Mouse (Mus musculus): Measurements from ENCODE around the gene Zfp78. TPM values are rescaled to one million over a fixed set of nuclear protein-coding genes. Genes with fewer than 3 reads are reported as not detected.

Zfp78 gene
- polyA plus RNA-seq, 1 experiment from 2014 or later: 1.6 TPM

DNA sequence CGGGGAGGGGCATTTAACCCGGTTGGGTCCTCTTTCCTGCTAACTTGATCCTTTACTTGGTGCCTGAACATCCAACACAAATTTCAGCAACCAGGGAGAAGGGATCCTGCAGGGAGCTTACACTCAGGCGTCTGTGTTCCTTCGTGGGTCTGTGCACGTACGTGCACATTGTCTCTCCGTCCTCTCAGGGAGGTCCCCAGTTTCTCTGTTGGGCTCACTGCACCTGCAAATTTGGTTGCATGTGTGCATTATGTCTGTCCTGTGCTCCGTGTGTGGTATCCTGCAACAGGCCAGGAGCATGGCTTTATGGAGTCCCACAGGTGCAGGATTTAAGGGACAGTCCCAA lies 52.3 kb downstream of the Zfp78 start:
- WGBS: 26% methylated on average over 8 of the region's 8 CpGs
- no peak for ATAC-seq
- H3K9ac ChIP-seq (ENCODE audit: low read depth, low read length): no peak overlapping the region
- H3K4me2 ChIP-seq (ENCODE audit: low read depth, low read length): no peak overlapping the region
- H3K27me3 ChIP-seq (replicated peaks; ENCODE audit: control insufficient read depth, insufficient read depth, low read length): no peaks in the 10 kb centered on the region
- H3K27ac ChIP-seq (ENCODE audit: low read length): no peak overlapping the region
- H3K36me3 ChIP-seq (ENCODE audit: control insufficient read depth, insufficient read depth, low read length): no peaks in the 10 kb centered on the region
- H3K9me3 ChIP-seq (ENCODE audit: control insufficient read depth, low read length): no peaks in the 10 kb centered on the region
- H3K4me3 ChIP-seq (ENCODE audit: low read length): no peak overlapping the region
- H3K4me1 ChIP-seq (ENCODE audit: control insufficient read depth, insufficient read depth, low read length): no peaks in the 10 kb centered on the region

DNA sequence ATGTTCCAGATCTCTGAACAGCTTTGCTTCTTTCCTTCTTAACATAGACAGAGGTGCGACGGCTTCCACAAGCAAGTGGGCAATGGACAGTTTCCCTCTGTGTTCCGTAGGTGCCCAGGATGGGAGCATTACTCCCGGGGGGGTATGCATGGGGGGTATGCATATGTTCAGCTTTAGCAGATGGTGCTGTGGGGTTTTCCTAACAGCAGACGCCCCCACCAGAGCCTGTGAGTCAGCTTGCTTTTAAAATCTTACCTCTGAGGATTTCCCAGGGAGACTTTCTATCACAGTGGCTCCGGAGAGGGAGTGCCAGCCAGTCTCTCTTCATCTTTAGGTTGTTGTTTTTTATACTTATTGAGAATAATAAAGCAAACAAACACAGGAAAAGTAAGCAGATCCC lies 56.8 kb downstream of the Zfp78 start:
- WGBS: 71% methylated on average over 6 of the region's 6 CpGs
- no peak overlapping the region for H3K4me2 ChIP-seq (ENCODE audit: low read depth, low read length)
- H3K4me1 ChIP-seq (ENCODE audit: control insufficient read depth, insufficient read depth, low read length): no peaks in the 10 kb centered on the region
- no peaks in the 10 kb centered on the region for H3K9me3 ChIP-seq (ENCODE audit: control insufficient read depth, low read length)
- no peaks in the 10 kb centered on the region for H3K36me3 ChIP-seq (ENCODE audit: control insufficient read depth, insufficient read depth, low read length)
- H3K27ac ChIP-seq (ENCODE audit: low read length): no peak overlapping the region
- H3K27me3 ChIP-seq (replicated peaks; ENCODE audit: control insufficient read depth, insufficient read depth, low read length): no peaks in the 10 kb centered on the region
- no peak overlapping the region for H3K9ac ChIP-seq (ENCODE audit: low read depth, low read length)
- no peak for ATAC-seq
- H3K4me3 ChIP-seq (ENCODE audit: low read length): no peak overlapping the region

DNA sequence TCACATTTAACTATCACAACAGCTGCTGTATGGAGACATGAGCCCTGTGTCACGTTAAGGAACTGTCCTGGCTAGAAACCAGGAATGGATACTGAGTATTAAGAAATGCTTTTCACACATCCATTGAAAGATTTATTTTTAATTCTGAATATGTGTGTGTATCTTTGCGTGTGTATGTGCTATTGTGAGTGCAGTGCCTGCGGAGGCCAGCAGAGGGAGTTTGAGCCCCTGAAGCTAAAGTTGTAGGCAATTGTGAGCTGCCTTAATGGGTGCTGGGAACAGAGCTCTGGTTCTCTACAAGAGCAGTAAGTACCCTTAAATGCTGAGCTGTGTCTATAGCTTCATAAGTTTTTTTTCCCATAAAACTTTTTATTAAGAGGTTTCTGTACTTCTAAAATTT lies 66.3 kb downstream of the Zfp78 start:
- Histone ChIP-seq H3K27me3 (replicated peaks; ENCODE audit: control insufficient read depth, insufficient read depth, low read length) (no peaks in the 10 kb centered on the region), H3K36me3 (ENCODE audit: control insufficient read depth, insufficient read depth, low read length) (no peaks in the 10 kb centered on the region), H3K4me2 (ENCODE audit: low read depth, low read length) (no peak overlapping the region), H3K9me3 (ENCODE audit: control insufficient read depth, low read length) (peaks cover 2% of the 10 kb centered on the region; the same call in 1 of the 2 replicates), H3K4me1 (ENCODE audit: control insufficient read depth, insufficient read depth, low read length) (no peaks in the 10 kb centered on the region), H3K9ac (ENCODE audit: low read depth, low read length) (no peak overlapping the region), H3K27ac (ENCODE audit: low read length) (no peak overlapping the region), H3K4me3 (ENCODE audit: low read length) (no peak overlapping the region)
- 83% methylated on average over 3 of the region's 3 CpGs for WGBS
- no peak for ATAC-seq

DNA sequence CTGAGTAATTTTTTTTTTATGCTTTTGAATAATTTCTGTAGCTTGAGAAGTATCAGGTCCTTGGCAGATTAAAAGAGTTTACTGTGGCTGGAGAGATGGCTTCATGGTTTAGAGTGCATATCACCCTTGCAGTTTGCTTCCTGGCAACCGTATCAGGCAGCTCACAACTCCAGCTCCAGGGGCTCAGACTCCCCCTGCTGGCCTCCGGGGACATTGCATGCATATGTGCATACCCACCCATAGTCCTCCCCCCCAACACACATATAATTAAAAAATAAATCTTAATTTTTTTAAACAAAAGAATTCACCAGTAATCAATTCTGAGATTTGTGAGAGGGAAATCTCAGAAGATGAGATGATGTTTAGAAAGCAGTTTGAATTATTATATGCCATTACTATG lies 67.3 kb downstream of the Zfp78 start:
- H3K9me3 ChIP-seq (ENCODE audit: control insufficient read depth, low read length): peaks cover 2% of the 10 kb centered on the region; the same call in 1 of the 2 replicates
- H3K9ac ChIP-seq (ENCODE audit: low read depth, low read length): no peak overlapping the region
- WGBS: 32% methylated on average over 2 of the region's 2 CpGs

More for the DNA sequence above, 67.3 kb downstream of the Zfp78 start:
- no peak overlapping the region for H3K4me3 ChIP-seq (ENCODE audit: low read length)
- no peaks in the 10 kb centered on the region for H3K36me3 ChIP-seq (ENCODE audit: control insufficient read depth, insufficient read depth, low read length)
- no peaks in the 10 kb centered on the region for H3K27me3 ChIP-seq (replicated peaks; ENCODE audit: control insufficient read depth, insufficient read depth, low read length)
- no peaks in the 10 kb centered on the region for H3K4me1 ChIP-seq (ENCODE audit: control insufficient read depth, insufficient read depth, low read length)
- no peak overlapping the region for H3K27ac ChIP-seq (ENCODE audit: low read length)
- no peak overlapping the region for H3K4me2 ChIP-seq (ENCODE audit: low read depth, low read length)
- no peak for ATAC-seq

Other genes with a start within 250 kb of the Zfp78 start
- gene Zfp787, start 207.3 kb upstream of the Zfp78 start, polyA plus RNA-seq (2015; fragmentation: Nextera tagmentation; extraction: Ambion mirVana): 20.6 and 20.9 TPM in 2 replicates
- 34.6 and 35.3 TPM in 2 replicates for gene Zfp444, start 191.1 kb upstream of the Zfp78 start, polyA plus RNA-seq (2015; fragmentation: Nextera tagmentation; extraction: Ambion mirVana)
- gene Galp, start 166.2 kb upstream of the Zfp78 start, polyA plus RNA-seq (2015; fragmentation: Nextera tagmentation; extraction: Ambion mirVana): not detected in 2 replicates
- not detected in 2 replicates for gene Zscan5b, start 141.0 kb upstream of the Zfp78 start, polyA plus RNA-seq (2015; fragmentation: Nextera tagmentation; extraction: Ambion mirVana)
- gene Epp13, start 110.6 kb upstream of the Zfp78 start, polyA plus RNA-seq (2015; fragmentation: Nextera tagmentation; extraction: Ambion mirVana): not detected in 2 replicates
- gene Zfp667, start 76.7 kb upstream of the Zfp78 start, polyA plus RNA-seq (2015; fragmentation: Nextera tagmentation; extraction: Ambion mirVana): 5.1 and 5.4 TPM in 2 replicates
- 2.8 and 2.9 TPM in 2 replicates for gene Zfp583, start 32.0 kb upstream of the Zfp78 start, polyA plus RNA-seq (2015; fragmentation: Nextera tagmentation; extraction: Ambion mirVana)
- 0.95 and 1.3 TPM in 2 replicates for gene Gm3854, start 19.5 kb upstream of the Zfp78 start, polyA plus RNA-seq (2015; fragmentation: Nextera tagmentation; extraction: Ambion mirVana)
- gene Zfp28, start 20.0 kb downstream of the Zfp78 start, polyA plus RNA-seq (2015; fragmentation: Nextera tagmentation; extraction: Ambion mirVana): 6.1 and 7.6 TPM in 2 replicates
- 0.11 and 0.39 TPM in 2 replicates for gene Smim17, start 35.4 kb downstream of the Zfp78 start, polyA plus RNA-seq (2015; fragmentation: Nextera tagmentation; extraction: Ambion mirVana)
- not detected in 2 replicates for gene Gm20715, start 47.0 kb downstream of the Zfp78 start, polyA plus RNA-seq (2015; fragmentation: Nextera tagmentation; extraction: Ambion mirVana)
- gene Olfr1344, start 75.4 kb downstream of the Zfp78 start, polyA plus RNA-seq (2015; fragmentation: Nextera tagmentation; extraction: Ambion mirVana): not detected in 2 replicates
- gene Olfr1336, start 92.9 kb downstream of the Zfp78 start, polyA plus RNA-seq (2015; fragmentation: Nextera tagmentation; extraction: Ambion mirVana): not detected in 2 replicates
- not detected in 2 replicates for gene Olfr1346, start 103.8 kb downstream of the Zfp78 start, polyA plus RNA-seq (2015; fragmentation: Nextera tagmentation; extraction: Ambion mirVana)
- not detected in 2 replicates for gene Olfr5, start 123.7 kb downstream of the Zfp78 start, polyA plus RNA-seq (2015; fragmentation: Nextera tagmentation; extraction: Ambion mirVana)
- gene Olfr1347, start 136.5 kb downstream of the Zfp78 start, polyA plus RNA-seq (2015; fragmentation: Nextera tagmentation; extraction: Ambion mirVana): not detected in 2 replicates
- not detected in 2 replicates for gene Olfr1348, start 145.5 kb downstream of the Zfp78 start, polyA plus RNA-seq (2015; fragmentation: Nextera tagmentation; extraction: Ambion mirVana)
- not detected in 2 replicates for gene Olfr1349, start 159.7 kb downstream of the Zfp78 start, polyA plus RNA-seq (2015; fragmentation: Nextera tagmentation; extraction: Ambion mirVana)
- gene Olfr1350, start 201.6 kb downstream of the Zfp78 start, polyA plus RNA-seq (2015; fragmentation: Nextera tagmentation; extraction: Ambion mirVana): not detected in 2 replicates

Measured in intestine, embryonic 16.5 days (tissue).